Mouse (Mus musculus): ENCODE data around the gene Ifit1. TPM values are rescaled to one million over a fixed set of nuclear protein-coding genes. Genes with fewer than 3 reads are reported as not detected.
"Not testable (repeated sequence)": the region's sequence is repeated elsewhere in the genome, so short reads cannot be mapped to it uniquely, and the experiment has no call there.

Gene Ifit1
- polyA plus RNA-seq, 1 experiment from 2014 or later = 0.63 TPM

GRCm38 (mm10) chr19:34623781-34624180 lies 16.9 kb upstream of the Ifit1 start:
- H3K27ac ChIP-seq (replicated peaks) = no peak overlapping the region
- H3K4me1 ChIP-seq = no peaks in the 10 kb centered on the region
- H3K9me3 ChIP-seq (replicated peaks) = no peaks in the 10 kb centered on the region
- H3K27me3 ChIP-seq (replicated peaks) = no peaks in the 10 kb centered on the region
- 97% methylated on average over 6 of the region's 6 CpGs for WGBS
- no peak overlapping the region for H3K9ac ChIP-seq (replicated peaks)
- ATAC-seq (ENCODE audit: low FRiP score) = no peak
- no peaks in the 10 kb centered on the region for H3K36me3 ChIP-seq
- H3K4me2 ChIP-seq = no peak overlapping the region
- H3K4me3 ChIP-seq (replicated peaks) = no peak overlapping the region

GRCm38 (mm10) chr19:34624663-34625062 lies 16.0 kb upstream of the Ifit1 start:
- Histone ChIP-seq H3K9me3 (replicated peaks) (no peaks in the 10 kb centered on the region), H3K9ac (replicated peaks) (no peak overlapping the region), H3K36me3 (no peaks in the 10 kb centered on the region), H3K4me2 (no peak overlapping the region), H3K27me3 (replicated peaks) (no peaks in the 10 kb centered on the region), H3K27ac (replicated peaks) (no peak overlapping the region), H3K4me1 (no peaks in the 10 kb centered on the region), H3K4me3 (replicated peaks) (no peak overlapping the region)
- ATAC-seq (ENCODE audit: low FRiP score) = no peak
- 88% methylated on average over 4 of the region's 4 CpGs for WGBS

- no peak overlapping the region for H3K9ac ChIP-seq (replicated peaks)
- no peaks in the 10 kb centered on the region for H3K36me3 ChIP-seq
- no peak overlapping the region for H3K4me3 ChIP-seq (replicated peaks)
- no peak for ATAC-seq (ENCODE audit: low FRiP score)
- H3K9me3 ChIP-seq (replicated peaks) = no peaks in the 10 kb centered on the region
- H3K27me3 ChIP-seq (replicated peaks) = no peaks in the 10 kb centered on the region
- no peak overlapping the region for H3K4me2 ChIP-seq
- WGBS = 68% methylated on average over 2 of the region's 2 CpGs
- no peak overlapping the region for H3K27ac ChIP-seq (replicated peaks)
- H3K4me1 ChIP-seq = no peaks in the 10 kb centered on the region
Measured at GRCm38 (mm10) chr19:34627496-34627895, 13.2 kb upstream of the Ifit1 start.

GRCm38 (mm10) chr19:34631487-34631886 lies 9.2 kb upstream of the Ifit1 start:
- Histone ChIP-seq H3K9ac (replicated peaks) (no peak overlapping the region), H3K27ac (replicated peaks) (no peak overlapping the region), H3K4me1 (no peaks in the 10 kb centered on the region), H3K27me3 (replicated peaks) (no peaks in the 10 kb centered on the region), H3K4me2 (no peak overlapping the region), H3K36me3 (no peaks in the 10 kb centered on the region), H3K9me3 (replicated peaks) (no peaks in the 10 kb centered on the region), H3K4me3 (replicated peaks) (no peak overlapping the region)
- no peak for ATAC-seq (ENCODE audit: low FRiP score)

- Histone ChIP-seq H3K27ac (replicated peaks) (no peak overlapping the region), H3K9me3 (replicated peaks) (no peaks in the 10 kb centered on the region), H3K4me2 (no peak overlapping the region), H3K9ac (replicated peaks) (no peak overlapping the region), H3K4me3 (replicated peaks) (no peak overlapping the region), H3K36me3 (no peaks in the 10 kb centered on the region), H3K4me1 (no peaks in the 10 kb centered on the region), H3K27me3 (replicated peaks) (no peaks in the 10 kb centered on the region)
- ATAC-seq (ENCODE audit: low FRiP score) = no peak
- WGBS = 83% methylated on average over 2 of the region's 2 CpGs
Measured at GRCm38 (mm10) chr19:34633484-34633883, 7.2 kb upstream of the Ifit1 start.

GRCm38 (mm10) chr19:34636933-34637557 lies 3.6 kb upstream of the Ifit1 start:
- H3K4me1 ChIP-seq = no peaks in the 10 kb centered on the region
- H3K27ac ChIP-seq (replicated peaks) = no peak overlapping the region
- no peak overlapping the region for H3K9ac ChIP-seq (replicated peaks)
- H3K4me2 ChIP-seq = no peak overlapping the region
- H3K27me3 ChIP-seq (replicated peaks) = no peaks in the 10 kb centered on the region
- WGBS = 14% methylated on average over 3 of the region's 3 CpGs
- no peaks in the 10 kb centered on the region for H3K36me3 ChIP-seq
- peak; percentile 63; the same call in 1 of the 2 replicates for ATAC-seq (ENCODE audit: low FRiP score)
- no peaks in the 10 kb centered on the region for H3K9me3 ChIP-seq (replicated peaks)
- H3K4me3 ChIP-seq (replicated peaks) = no peak overlapping the region

GRCm38 (mm10) chr19:34642616-34643015 lies 1.9 kb downstream of the Ifit1 start:
- ATAC-seq (ENCODE audit: low FRiP score) = no peak
- Histone ChIP-seq H3K4me3 (replicated peaks) (no peak overlapping the region), H3K4me2 (no peak overlapping the region), H3K4me1 (no peaks in the 10 kb centered on the region), H3K9ac (replicated peaks) (no peak overlapping the region), H3K27me3 (replicated peaks) (no peaks in the 10 kb centered on the region), H3K27ac (replicated peaks) (no peak overlapping the region), H3K36me3 (no peaks in the 10 kb centered on the region), H3K9me3 (replicated peaks) (no peaks in the 10 kb centered on the region)
- WGBS = 86% methylated on average over 5 of the region's 5 CpGs

- H3K27me3 ChIP-seq (replicated peaks); H3K4me1 ChIP-seq: not testable (repeated sequence)
- WGBS = 92% methylated on average over 8 of the region's 8 CpGs
Measured at GRCm38 (mm10) chr19:34647630-34648029, 7.0 kb downstream of the Ifit1 start.

GRCm38 (mm10) chr19:34650276-34650675 lies 9.6 kb downstream of the Ifit1 start:
- ATAC-seq (ENCODE audit: low FRiP score) = no peak
- no peak overlapping the region for H3K4me2 ChIP-seq
- no peak overlapping the region for H3K4me3 ChIP-seq (replicated peaks)
- H3K27ac ChIP-seq (replicated peaks) = no peak overlapping the region
- H3K36me3 ChIP-seq = no peaks in the 10 kb centered on the region
- no peaks in the 10 kb centered on the region for H3K9me3 ChIP-seq (replicated peaks)
- no peaks in the 10 kb centered on the region for H3K27me3 ChIP-seq (replicated peaks)
- no peaks in the 10 kb centered on the region for H3K4me1 ChIP-seq
- 92% methylated on average over 3 of the region's 3 CpGs for WGBS
- no peak overlapping the region for H3K9ac ChIP-seq (replicated peaks)

More at GRCm38 (mm10) chr19:34647630-34648029, 7.0 kb downstream of the Ifit1 start:
- not testable (repeated sequence) for H3K9ac ChIP-seq (replicated peaks); H3K36me3 ChIP-seq; H3K27ac ChIP-seq (replicated peaks); ATAC-seq (ENCODE audit: low FRiP score); H3K9me3 ChIP-seq (replicated peaks); H3K4me2 ChIP-seq; H3K4me3 ChIP-seq (replicated peaks)

GRCm38 (mm10) chr19:34650997-34651396 lies 10.3 kb downstream of the Ifit1 start:
- H3K4me2 ChIP-seq = no peak overlapping the region
- no peak overlapping the region for H3K9ac ChIP-seq (replicated peaks)
- H3K9me3 ChIP-seq (replicated peaks) = no peaks in the 10 kb centered on the region
- H3K27me3 ChIP-seq (replicated peaks) = no peaks in the 10 kb centered on the region
- H3K4me3 ChIP-seq (replicated peaks) = no peak overlapping the region
- ATAC-seq (ENCODE audit: low FRiP score) = no peak
- WGBS = 87% methylated on average over 6 of the region's 6 CpGs
- H3K4me1 ChIP-seq = no peaks in the 10 kb centered on the region
- H3K27ac ChIP-seq (replicated peaks) = no peak overlapping the region
- no peaks in the 10 kb centered on the region for H3K36me3 ChIP-seq

- Histone ChIP-seq H3K9ac (replicated peaks) (no peak overlapping the region), H3K36me3 (no peaks in the 10 kb centered on the region), H3K9me3 (replicated peaks) (no peaks in the 10 kb centered on the region), H3K27me3 (replicated peaks) (no peaks in the 10 kb centered on the region), H3K27ac (replicated peaks) (no peak overlapping the region), H3K4me3 (replicated peaks) (no peak overlapping the region), H3K4me2 (no peak overlapping the region), H3K4me1 (no peaks in the 10 kb centered on the region)
- no peak for ATAC-seq (ENCODE audit: low FRiP score)
- WGBS = 83% methylated on average over 10 of the region's 10 CpGs
Measured at GRCm38 (mm10) chr19:34655227-34655805, 14.6 kb downstream of the Ifit1 start.

- no peak overlapping the region for H3K9ac ChIP-seq (replicated peaks)
- no peak overlapping the region for H3K4me3 ChIP-seq (replicated peaks)
- 44% methylated on average over 2 of the region's 2 CpGs for WGBS
- no peaks in the 10 kb centered on the region for H3K4me1 ChIP-seq
- H3K4me2 ChIP-seq = no peak overlapping the region
- H3K36me3 ChIP-seq = no peaks in the 10 kb centered on the region
- no peaks in the 10 kb centered on the region for H3K9me3 ChIP-seq (replicated peaks)
- no peaks in the 10 kb centered on the region for H3K27me3 ChIP-seq (replicated peaks)
- no peak for ATAC-seq (ENCODE audit: low FRiP score)
- H3K27ac ChIP-seq (replicated peaks) = no peak overlapping the region
Measured at GRCm38 (mm10) chr19:34656511-34657298, 16.0 kb downstream of the Ifit1 start.
